Mouse (Mus musculus): ENCODE results near the gene Tmem163. TPM values are rescaled to one million over a fixed set of nuclear protein-coding genes. Genes with fewer than 3 reads are reported as not detected.

Tmem163 gene
- polyA plus RNA-seq, 1 experiment from 2014 or later: 64.0 TPM

GRCm38 (mm10) chr1:127625577-127626362, 53.6 kb downstream of the Tmem163 start:
- no peak overlapping the region for H3K4me2 ChIP-seq (ENCODE audit: low read length)
- DNase-seq (peak; percentile 17), ATAC-seq (ENCODE audit: low FRiP score, low TSS enrichment) (no peak)
- H3K27me3 ChIP-seq (ENCODE audit: control insufficient read depth, insufficient read depth, low read length): no peaks in the 10 kb centered on the region
- no peak overlapping the region for H3K9ac ChIP-seq (replicated peaks; ENCODE audit: low read length)
- 58% methylated on average over 5 of the region's 5 CpGs for WGBS
- no peaks in the 10 kb centered on the region for H3K4me1 ChIP-seq (ENCODE audit: control insufficient read depth, insufficient read depth, low read length)
- no peak overlapping the region for H3K4me3 ChIP-seq (replicated peaks; ENCODE audit: low read depth, low read length)
- 0 out of 2 replicates have a peak, but pooled peaks cover 4% of the 10 kb centered on the region for H3K9me3 ChIP-seq (ENCODE audit: control insufficient read depth, low read length)
- no peak overlapping the region for H3K27ac ChIP-seq (replicated peaks; ENCODE audit: low read depth, low read length)
- H3K36me3 ChIP-seq (ENCODE audit: control insufficient read depth, insufficient read depth, low read length): no peaks in the 10 kb centered on the region

- Histone ChIP-seq H3K9me3 (ENCODE audit: control insufficient read depth, low read length) (0 out of 2 replicates have a peak, but pooled peaks cover 4% of the 10 kb centered on the region), H3K4me2 (ENCODE audit: low read length) (no peak overlapping the region), H3K27ac (replicated peaks; ENCODE audit: low read depth, low read length) (no peak overlapping the region), H3K36me3 (ENCODE audit: control insufficient read depth, insufficient read depth, low read length) (no peaks in the 10 kb centered on the region), H3K4me1 (ENCODE audit: control insufficient read depth, insufficient read depth, low read length) (no peaks in the 10 kb centered on the region), H3K4me3 (replicated peaks; ENCODE audit: low read depth, low read length) (no peak overlapping the region), H3K27me3 (ENCODE audit: control insufficient read depth, insufficient read depth, low read length) (no peaks in the 10 kb centered on the region), H3K9ac (replicated peaks; ENCODE audit: low read length) (no peak overlapping the region)
- WGBS: 47% methylated on average over 5 of the region's 5 CpGs
- ATAC-seq (ENCODE audit: low FRiP score, low TSS enrichment): no peak
- DNase-seq: no peak
These were observed 57.0 kb downstream of the Tmem163 start for GRCm38 (mm10) chr1:127622349-127622748.

- H3K36me3 ChIP-seq (ENCODE audit: control insufficient read depth, insufficient read depth, low read length): no peaks in the 10 kb centered on the region
- H3K9ac ChIP-seq (replicated peaks; ENCODE audit: low read length): no peak overlapping the region
- H3K4me2 ChIP-seq (ENCODE audit: low read length): no peak overlapping the region
- WGBS: 84% methylated on average over 6 of the region's 6 CpGs
- DNase-seq (no peak), ATAC-seq (ENCODE audit: low FRiP score, low TSS enrichment) (no peak)
- no peak overlapping the region for H3K27ac ChIP-seq (replicated peaks; ENCODE audit: low read depth, low read length)
- 0 out of 2 replicates have a peak, but pooled peaks cover 4% of the 10 kb centered on the region for H3K9me3 ChIP-seq (ENCODE audit: control insufficient read depth, low read length)
- no peaks in the 10 kb centered on the region for H3K4me1 ChIP-seq (ENCODE audit: control insufficient read depth, insufficient read depth, low read length)
- H3K27me3 ChIP-seq (ENCODE audit: control insufficient read depth, insufficient read depth, low read length): no peaks in the 10 kb centered on the region
- H3K4me3 ChIP-seq (replicated peaks; ENCODE audit: low read depth, low read length): no peak overlapping the region
These were observed 60.3 kb downstream of the Tmem163 start for GRCm38 (mm10) chr1:127619036-127619435.

- no peaks in the 10 kb centered on the region for H3K36me3 ChIP-seq (ENCODE audit: control insufficient read depth, insufficient read depth, low read length)
- ATAC-seq (ENCODE audit: low FRiP score, low TSS enrichment): no peak
- H3K27ac ChIP-seq (replicated peaks; ENCODE audit: low read depth, low read length): no peak overlapping the region
- no peaks in the 10 kb centered on the region for H3K9me3 ChIP-seq (ENCODE audit: control insufficient read depth, low read length)
- no peak overlapping the region for H3K9ac ChIP-seq (replicated peaks; ENCODE audit: low read length)
- H3K4me2 ChIP-seq (ENCODE audit: low read length): no peak overlapping the region
- H3K27me3 ChIP-seq (ENCODE audit: control insufficient read depth, insufficient read depth, low read length): no peaks in the 10 kb centered on the region
- DNase-seq: no peak
- 95% methylated on average over 3 of the region's 3 CpGs for WGBS
- no peak overlapping the region for H3K4me3 ChIP-seq (replicated peaks; ENCODE audit: low read depth, low read length)
- no peaks in the 10 kb centered on the region for H3K4me1 ChIP-seq (ENCODE audit: control insufficient read depth, insufficient read depth, low read length)
These were observed 69.0 kb downstream of the Tmem163 start for GRCm38 (mm10) chr1:127610378-127610777.

GRCm38 (mm10) chr1:127609814-127610213, 69.5 kb downstream of the Tmem163 start:
- Histone ChIP-seq H3K9me3 (ENCODE audit: control insufficient read depth, low read length) (no peaks in the 10 kb centered on the region), H3K27ac (replicated peaks; ENCODE audit: low read depth, low read length) (no peak overlapping the region), H3K36me3 (ENCODE audit: control insufficient read depth, insufficient read depth, low read length) (no peaks in the 10 kb centered on the region), H3K9ac (replicated peaks; ENCODE audit: low read length) (no peak overlapping the region), H3K4me1 (ENCODE audit: control insufficient read depth, insufficient read depth, low read length) (0 out of 2 replicates have a peak, but pooled peaks cover 4% of the 10 kb centered on the region), H3K4me3 (replicated peaks; ENCODE audit: low read depth, low read length) (no peak overlapping the region), H3K4me2 (ENCODE audit: low read length) (no peak overlapping the region), H3K27me3 (ENCODE audit: control insufficient read depth, insufficient read depth, low read length) (no peaks in the 10 kb centered on the region)
- DNase-seq: no peak
- ATAC-seq (ENCODE audit: low FRiP score, low TSS enrichment): no peak
- 91% methylated on average over 2 of the region's 2 CpGs for WGBS

GRCm38 (mm10) chr1:127608326-127608725, 71.0 kb downstream of the Tmem163 start:
- no peak overlapping the region for H3K9ac ChIP-seq (replicated peaks; ENCODE audit: low read length)
- H3K4me1 ChIP-seq (ENCODE audit: control insufficient read depth, insufficient read depth, low read length): peaks cover 19% of the 10 kb centered on the region
- WGBS: 95% methylated on average over 3 of the region's 3 CpGs
- no peak overlapping the region for H3K27ac ChIP-seq (replicated peaks; ENCODE audit: low read depth, low read length)
- no peaks in the 10 kb centered on the region for H3K36me3 ChIP-seq (ENCODE audit: control insufficient read depth, insufficient read depth, low read length)
- no peaks in the 10 kb centered on the region for H3K27me3 ChIP-seq (ENCODE audit: control insufficient read depth, insufficient read depth, low read length)
- H3K9me3 ChIP-seq (ENCODE audit: control insufficient read depth, low read length): no peaks in the 10 kb centered on the region
- ATAC-seq (ENCODE audit: low FRiP score, low TSS enrichment): no peak
- no peak overlapping the region for H3K4me3 ChIP-seq (replicated peaks; ENCODE audit: low read depth, low read length)
- H3K4me2 ChIP-seq (ENCODE audit: low read length): no peak overlapping the region
- no peak for DNase-seq

- Histone ChIP-seq H3K4me2 (ENCODE audit: low read length) (no peak overlapping the region), H3K9me3 (ENCODE audit: control insufficient read depth, low read length) (no peaks in the 10 kb centered on the region), H3K4me1 (ENCODE audit: control insufficient read depth, insufficient read depth, low read length) (peaks cover 23% of the 10 kb centered on the region), H3K9ac (replicated peaks; ENCODE audit: low read length) (no peak overlapping the region; the same call in 1 of the 2 replicates), H3K27me3 (ENCODE audit: control insufficient read depth, insufficient read depth, low read length) (no peaks in the 10 kb centered on the region), H3K4me3 (replicated peaks; ENCODE audit: low read depth, low read length) (no peak overlapping the region), H3K27ac (replicated peaks; ENCODE audit: low read depth, low read length) (peak overlapping the region; percentile 78), H3K36me3 (ENCODE audit: control insufficient read depth, insufficient read depth, low read length) (no peaks in the 10 kb centered on the region)
- ATAC-seq (ENCODE audit: low FRiP score, low TSS enrichment): peak; percentile 80
- WGBS: 34% methylated on average over 9 of the region's 9 CpGs
- DNase-seq: peak; percentile 86
These were observed 75.4 kb downstream of the Tmem163 start for GRCm38 (mm10) chr1:127603697-127604631.

GRCm38 (mm10) chr1:127596143-127596542, 83.2 kb downstream of the Tmem163 start:
- Histone ChIP-seq H3K4me3 (replicated peaks; ENCODE audit: low read depth, low read length) (no peak overlapping the region), H3K27me3 (ENCODE audit: control insufficient read depth, insufficient read depth, low read length) (no peaks in the 10 kb centered on the region), H3K9me3 (ENCODE audit: control insufficient read depth, low read length) (no peaks in the 10 kb centered on the region), H3K4me1 (ENCODE audit: control insufficient read depth, insufficient read depth, low read length) (no peaks in the 10 kb centered on the region), H3K4me2 (ENCODE audit: low read length) (no peak overlapping the region), H3K27ac (replicated peaks; ENCODE audit: low read depth, low read length) (no peak overlapping the region), H3K9ac (replicated peaks; ENCODE audit: low read length) (no peak overlapping the region), H3K36me3 (ENCODE audit: control insufficient read depth, insufficient read depth, low read length) (no peaks in the 10 kb centered on the region)
- WGBS: 72% methylated on average over 4 of the region's 4 CpGs
- no peak for DNase-seq
- ATAC-seq (ENCODE audit: low FRiP score, low TSS enrichment): no peak

Measured in midbrain, embryonic 14.5 days (tissue).